Mouse (Mus musculus) kidney, adult 2 months (tissue): ENCODE results near the gene Tnfrsf4. TPM values are rescaled to one million over a fixed set of nuclear protein-coding genes. Genes with fewer than 3 reads are reported as not detected.

Source experiments
- DNase-seq: peaks from one replicate; pipeline ENCODE4 v3.0.0; 2021
- H3K27ac ChIP-seq: fragments of 200-500 bp; 2 replicates; pipeline ENCODE4 v1.5.1; 2012; ENCODE audit warnings: low read depth, low read length, control low read depth, inconsistent platforms; ENCODE audit not compliant: insufficient read depth
- H3K27me3 ChIP-seq: fragments of 200-500 bp; replicated peaks from 2 replicates; pipeline ENCODE4 v1.6.1; 2012; ENCODE audit warnings: mild to moderate bottlenecking, moderate library complexity, low read length, inconsistent platforms; ENCODE audit not compliant: control insufficient read depth, insufficient read depth
- H3K36me3 ChIP-seq: fragments of 200-500 bp; 2 replicates; pipeline ENCODE4 v1.6.1; 2012; ENCODE audit warnings: mild to moderate bottlenecking, moderate library complexity, low read length, inconsistent platforms; ENCODE audit not compliant: control insufficient read depth, insufficient read depth
- H3K4me1 ChIP-seq: fragments of 200-500 bp; 2 replicates; pipeline ENCODE4 v1.6.1; 2011; ENCODE audit warnings: low read length; ENCODE audit not compliant: control insufficient read depth, insufficient read depth
- H3K4me3 ChIP-seq: fragments of 200-500 bp; 2 replicates; pipeline ENCODE4 v1.5.1; 2011; ENCODE audit warnings: mild to moderate bottlenecking, low read depth, low read length, control low read depth; ENCODE audit not compliant: insufficient read depth
- CTCF ChIP-seq: fragments of 200-500 bp; conservative IDR thresholded peaks from 2 replicates; pipeline ENCODE4 v1.5.1; 2011; ENCODE audit warnings: low read depth, mild to moderate bottlenecking, control low read depth, low read length, moderate library complexity, mixed read lengths; ENCODE audit not compliant: insufficient read depth, insufficient read length
- POLR2A ChIP-seq: fragments of 200-500 bp; IDR thresholded peaks from one replicate; pipeline ENCODE4 v1.6.1; 2011; ENCODE audit warnings: low read depth, low read length, control low read depth
- WGBS: fragments of 180-500 bp; shearing (Covaris S2); methylation state at CpG from one replicate; pipeline ENCODE4 v1.1.7; 2018; 5-methylcytosine and 5-hydroxymethylcytosine counted together
- polyA plus RNA-seq: library from polyadenylated mRNA; depleted of rRNA; stranded (reverse); fragments of >200 nt; gene quantifications from 2 replicates; pipeline ENCODE4 v1.2.3, GENCODE M21; 2012; rRNA removed

The Tnfrsf4 gene
- polyA plus RNA-seq, 1 experiment, result 3.8 TPM

- WGBS, result 52% methylated on average over 10 of the region's 10 CpGs
- Histone ChIP-seq H3K36me3 (no peaks in the 10 kb centered on the region), H3K27ac (peak overlapping the region; percentile 64; the same call in 1 of the 2 replicates), H3K27me3 (no peaks in the 10 kb centered on the region), H3K4me3 (no peak overlapping the region), H3K4me1 (peaks cover 22% of the 10 kb centered on the region)
- no peak for TF ChIP-seq CTCF
- TF ChIP-seq POLR2A, result no peak
- peak; percentile 74 for DNase-seq
These were observed 51.7 kb downstream of the Tnfrsf4 start for GRCm38 (mm10) chr4:156065156-156065894.

Other genes starting within 250 kb of the Tnfrsf4 start
- gene Vwa1, start 239.1 kb upstream of the Tnfrsf4 start, polyA plus RNA-seq, result 21.8 and 27.2 TPM in 2 replicates
- 1.8 and 2.4 TPM in 2 replicates for gene Tmem88b, start 228.0 kb upstream of the Tnfrsf4 start, polyA plus RNA-seq
- gene Ankrd65, start 223.4 kb upstream of the Tnfrsf4 start, polyA plus RNA-seq, result 2.8 and 3.2 TPM in 2 replicates
- 83.1 and 91.1 TPM in 2 replicates for gene Mrpl20, start 211.0 kb upstream of the Tnfrsf4 start, polyA plus RNA-seq
- gene Ccnl2, start 201.4 kb upstream of the Tnfrsf4 start, polyA plus RNA-seq, result 54.1 and 56.8 TPM in 2 replicates
- gene Aurkaip1, start 182.6 kb upstream of the Tnfrsf4 start, polyA plus RNA-seq, result 164 and 195 TPM in 2 replicates
- 98.0 and 115 TPM in 2 replicates for gene Mxra8, start 174.2 kb upstream of the Tnfrsf4 start, polyA plus RNA-seq
- 123 and 174 TPM in 2 replicates for gene Dvl1, start 166.4 kb upstream of the Tnfrsf4 start, polyA plus RNA-seq
- 0.64 and 0.72 TPM in 2 replicates for gene Tas1r3, start 150.5 kb upstream of the Tnfrsf4 start, polyA plus RNA-seq
- gene Cptp, start 144.4 kb upstream of the Tnfrsf4 start, polyA plus RNA-seq, result 46.2 and 53.1 TPM in 2 replicates
- gene Ints11, start 144.3 kb upstream of the Tnfrsf4 start, polyA plus RNA-seq, result 26.0 and 28.9 TPM in 2 replicates
- 27.3 and 34.1 TPM in 2 replicates for gene Pusl1, start 122.1 kb upstream of the Tnfrsf4 start, polyA plus RNA-seq
- gene Acap3, start 122.0 kb upstream of the Tnfrsf4 start, polyA plus RNA-seq, result 14.6 and 18.3 TPM in 2 replicates
- 47.3 and 48.0 TPM in 2 replicates for gene Ube2j2, start 70.0 kb upstream of the Tnfrsf4 start, polyA plus RNA-seq
- 104 and 107 TPM in 2 replicates for gene C1qtnf12, start 51.5 kb upstream of the Tnfrsf4 start, polyA plus RNA-seq
- 4.5 and 5.0 TPM in 2 replicates for gene B3galt6, start 21.2 kb upstream of the Tnfrsf4 start, polyA plus RNA-seq
- gene Sdf4, start 21.0 kb upstream of the Tnfrsf4 start, polyA plus RNA-seq, result 55.1 and 60.4 TPM in 2 replicates
- gene Tnfrsf18, start 12.3 kb downstream of the Tnfrsf4 start, polyA plus RNA-seq, result 0.95 and 4.0 TPM in 2 replicates
- 20.7 and 27.5 TPM in 2 replicates for gene Ttll10, start 45.6 kb downstream of the Tnfrsf4 start, polyA plus RNA-seq
- 8.7 and 11.7 TPM in 2 replicates for gene 9430015G10Rik, start 96.1 kb downstream of the Tnfrsf4 start, polyA plus RNA-seq
- gene Rnf223, start 116.7 kb downstream of the Tnfrsf4 start, polyA plus RNA-seq, result 0.15 and 0.31 TPM in 2 replicates
- 98.6 and 115 TPM in 2 replicates for gene Agrn, start 183.6 kb downstream of the Tnfrsf4 start, polyA plus RNA-seq
- gene Isg15, start 187.0 kb downstream of the Tnfrsf4 start, polyA plus RNA-seq, result 11.1 and 17.8 TPM in 2 replicates
- 1.7 and 1.9 TPM in 2 replicates for gene AW011738, start 189.5 kb downstream of the Tnfrsf4 start, polyA plus RNA-seq
- gene Perm1, start 202.0 kb downstream of the Tnfrsf4 start, polyA plus RNA-seq, result 4.6 and 5.6 TPM in 2 replicates
- 34.8 and 41.2 TPM in 2 replicates for gene Plekhn1, start 221.0 kb downstream of the Tnfrsf4 start, polyA plus RNA-seq
- 46.1 and 46.5 TPM in 2 replicates for gene Noc2l, start 222.2 kb downstream of the Tnfrsf4 start, polyA plus RNA-seq
- gene Samd11, start 241.8 kb downstream of the Tnfrsf4 start, polyA plus RNA-seq, result 0.29 and 0.39 TPM in 2 replicates